Mouse (Mus musculus) limb, embryonic 14.5 days (tissue): ENCODE results near the gene Olfr12. TPM values are rescaled to one million over a fixed set of nuclear protein-coding genes. Genes with fewer than 3 reads are reported as not detected.

Experiments used
- ATAC-seq: fragments of 200-750 bp; cut with Nextera tagmentation; 2 replicates; pipeline ENCODE4 v1.8.0; 2017; ENCODE audit warnings: low read depth, moderate number of reproducible peaks, moderate TSS enrichment; ENCODE audit not compliant: low FRiP score
- DNase-seq: peaks from one replicate; pipeline ENCODE4 v3.0.0-alpha.2; 2015; ENCODE audit warnings: low spot score
- H3K27ac ChIP-seq: fragments of 300-500 bp; sonication (generic); replicated peaks from 2 replicates; pipeline ENCODE4 v1.5.1; 2014; ENCODE audit warnings: low read depth, mild to moderate bottlenecking, low read length, moderate library complexity, mixed read lengths
- H3K27me3 ChIP-seq: fragments of 300-500 bp; sonication (generic); 2 replicates; pipeline ENCODE4 v1.6.1; 2014; ENCODE audit warnings: low read length, mixed read lengths; ENCODE audit not compliant: control insufficient read depth, insufficient read depth
- H3K36me3 ChIP-seq: fragments of 300-500 bp; sonication (generic); 2 replicates; pipeline ENCODE4 v1.6.1; 2014; ENCODE audit warnings: mild to moderate bottlenecking, low read length, moderate library complexity, mixed read lengths; ENCODE audit not compliant: control insufficient read depth, insufficient read depth
- H3K4me1 ChIP-seq: fragments of 300-500 bp; sonication (generic); 2 replicates; pipeline ENCODE4 v1.6.1; 2014; ENCODE audit warnings: antibody characterized with exemption, low read length, mixed read lengths; ENCODE audit not compliant: control insufficient read depth, insufficient read depth
- H3K4me2 ChIP-seq: fragments of 300-500 bp; sonication (generic); replicated peaks from 2 replicates; pipeline ENCODE4 v1.6.1; 2014; ENCODE audit warnings: low read depth, mild to moderate bottlenecking, low read length, moderate library complexity; ENCODE audit not compliant: severe bottlenecking
- H3K4me3 ChIP-seq: fragments of 300-500 bp; sonication (generic); replicated peaks from 2 replicates; pipeline ENCODE4 v1.5.1; 2014; ENCODE audit warnings: low read length
- H3K9ac ChIP-seq: fragments of 300-500 bp; sonication (generic); 2 replicates; pipeline ENCODE4 v1.6.1; 2014; ENCODE audit warnings: mild to moderate bottlenecking, low read depth, low read length, moderate library complexity; ENCODE audit not compliant: severe bottlenecking
- H3K9me3 ChIP-seq: fragments of 300-500 bp; sonication (generic); 2 replicates; pipeline ENCODE4 v1.6.1; 2016; ENCODE audit warnings: low read length; ENCODE audit not compliant: control insufficient read depth
- POLR2A ChIP-seq: fragments of 200-500 bp; IDR thresholded peaks from 2 replicates; pipeline ENCODE4 v1.8.0; 2012; ENCODE audit warnings: inconsistent platforms, mild to moderate bottlenecking, moderate library complexity, borderline replicate concordance; ENCODE audit not compliant: insufficient read depth, insufficient read length; ENCODE audit errors: extremely low read depth
- WGBS: fragments of 180-500 bp; shearing (Covaris S2); extraction: QIAGEN DNeasy Blood & Tissue Kit; methylation state at CpG from one replicate; pipeline ENCODE4 v1.1.7; 2014; 5-methylcytosine and 5-hydroxymethylcytosine counted together
- polyA plus RNA-seq, 2 experiments: library from polyadenylated mRNA; depleted of rRNA in 1 of 2; stranded (reverse) in 1 of 2; unstranded in 1 of 2; fragments of >200 nt; fragmentation: Nextera tagmentation in 1 of 2; extraction: Ambion mirVana in 1 of 2; gene quantifications; 2 replicates each; pipeline versions ENCODE4 v1.2.1 to v1.2.3; 2012 to 2014

The Olfr12 gene
- polyA plus RNA-seq (2012; rRNA removed) (not detected in 2 replicates), polyA plus RNA-seq (2014; fragmentation: Nextera tagmentation; extraction: Ambion mirVana) (not detected in 2 replicates)

DNA sequence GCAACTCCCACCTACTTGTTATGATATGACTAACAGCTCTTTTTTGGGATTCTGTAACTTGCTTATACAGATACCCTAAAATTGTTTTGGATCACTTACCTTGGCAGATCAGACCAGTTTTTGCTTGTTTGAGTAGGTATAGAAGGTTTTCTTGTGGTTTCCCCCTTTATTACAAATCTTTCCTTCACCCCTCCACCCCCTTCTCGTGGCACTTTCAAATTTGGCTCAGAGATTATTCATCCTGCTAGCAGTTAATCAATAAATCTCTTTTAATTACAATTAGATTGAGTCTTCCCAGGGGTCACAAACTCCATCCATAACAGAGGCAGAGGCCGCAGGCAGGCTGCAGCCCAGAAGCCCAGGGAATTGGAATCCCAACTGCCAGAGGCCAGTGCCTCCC is at the start of gene Olfr12:
Olfr12 (plus strand) TSS at position 301 of the 400 bp plus-strand sequence.
- 59% methylated on average over 2 of the region's 2 CpGs for WGBS
- no peak for TF ChIP-seq POLR2A

GRCm38 (mm10) chr1:92571022-92571421 is 46.6 kb upstream of the Olfr12 start, which contains the start of gene Olfr1413:
TSS of gene Olfr1413 (plus strand) at chr1:92571322.
- WGBS = 86% methylated on average over 3 of the region's 3 CpGs
- TF ChIP-seq POLR2A = no peak
- Histone ChIP-seq H3K9me3 (no peaks in the 10 kb centered on the region), H3K4me1 (no peaks in the 10 kb centered on the region), H3K4me2 (no peak within 1 kb of the TSS), H3K4me3 (no peak within 1 kb of the TSS), H3K36me3 (no peaks in the 10 kb centered on the region), H3K27me3 (no peaks in the 10 kb centered on the region), H3K27ac (no peak within 1 kb of the TSS), H3K9ac (no peak within 1 kb of the TSS)
- ATAC-seq (no peak), DNase-seq (no peak)

More for the DNA sequence above, at the start of gene Olfr12:
- Histone ChIP-seq H3K9me3 (no peaks in the 10 kb centered on the region), H3K4me1 (no peaks in the 10 kb centered on the region), H3K27me3 (no peaks in the 10 kb centered on the region), H3K4me2 (no peak within 1 kb of the TSS), H3K9ac (no peak within 1 kb of the TSS), H3K36me3 (no peaks in the 10 kb centered on the region), H3K4me3 (no peak within 1 kb of the TSS), H3K27ac (no peak within 1 kb of the TSS)
- ATAC-seq (no peak), DNase-seq (no peak)

GRCm38 (mm10) chr1:92585479-92585878 is 32.1 kb upstream of the Olfr12 start, which contains the start of gene Olfr1412:
TSS of gene Olfr1412 (plus strand) at chr1:92585779.
- 79% methylated on average over 2 of the region's 2 CpGs for WGBS

DNA sequence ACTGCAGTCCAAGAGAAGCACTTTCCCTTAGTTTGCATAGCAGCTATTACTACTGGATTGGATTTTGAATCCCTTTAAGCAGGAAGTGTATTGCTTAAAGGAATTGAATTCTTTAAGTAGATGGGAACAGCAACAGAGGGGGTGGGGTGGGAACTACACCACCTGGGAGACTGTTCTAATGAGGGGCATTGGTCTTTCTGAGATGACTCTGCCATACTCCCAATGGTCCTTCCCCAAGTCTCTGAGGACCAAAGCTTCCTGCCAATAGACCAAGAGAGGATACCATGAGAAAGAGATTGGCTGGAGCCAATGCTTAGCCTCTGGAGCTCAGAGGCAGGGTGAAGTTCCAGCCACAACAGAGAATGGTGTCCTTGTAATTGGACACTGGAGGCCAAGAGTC is 23.5 kb upstream of the Olfr12 start, which contains the start of gene Olfr1411:
Olfr1411 (plus strand) TSS at position 301 of the 400 bp plus-strand sequence.
- H3K4me1 ChIP-seq = no peaks in the 10 kb centered on the region
- no peak within 1 kb of the TSS for H3K9ac ChIP-seq
- no peak for TF ChIP-seq POLR2A
- ATAC-seq = no peak
- H3K4me3 ChIP-seq = no peak within 1 kb of the TSS
- no peaks in the 10 kb centered on the region for H3K36me3 ChIP-seq
- no peak within 1 kb of the TSS for H3K4me2 ChIP-seq
- H3K9me3 ChIP-seq = no peaks in the 10 kb centered on the region
- H3K27me3 ChIP-seq = no peaks in the 10 kb centered on the region
- H3K27ac ChIP-seq = no peak within 1 kb of the TSS
- no peak for DNase-seq

More at GRCm38 (mm10) chr1:92585479-92585878, 32.1 kb upstream of the Olfr12 start, which contains the start of gene Olfr1412:
- H3K27ac ChIP-seq = no peak within 1 kb of the TSS
- no peaks in the 10 kb centered on the region for H3K27me3 ChIP-seq
- H3K4me1 ChIP-seq = no peaks in the 10 kb centered on the region
- H3K4me2 ChIP-seq = no peak within 1 kb of the TSS
- H3K9me3 ChIP-seq = no peaks in the 10 kb centered on the region
- no peak for ATAC-seq
- no peak for TF ChIP-seq POLR2A
- no peak within 1 kb of the TSS for H3K9ac ChIP-seq
- no peak for DNase-seq
- H3K36me3 ChIP-seq = no peaks in the 10 kb centered on the region
- H3K4me3 ChIP-seq = no peak within 1 kb of the TSS

DNA sequence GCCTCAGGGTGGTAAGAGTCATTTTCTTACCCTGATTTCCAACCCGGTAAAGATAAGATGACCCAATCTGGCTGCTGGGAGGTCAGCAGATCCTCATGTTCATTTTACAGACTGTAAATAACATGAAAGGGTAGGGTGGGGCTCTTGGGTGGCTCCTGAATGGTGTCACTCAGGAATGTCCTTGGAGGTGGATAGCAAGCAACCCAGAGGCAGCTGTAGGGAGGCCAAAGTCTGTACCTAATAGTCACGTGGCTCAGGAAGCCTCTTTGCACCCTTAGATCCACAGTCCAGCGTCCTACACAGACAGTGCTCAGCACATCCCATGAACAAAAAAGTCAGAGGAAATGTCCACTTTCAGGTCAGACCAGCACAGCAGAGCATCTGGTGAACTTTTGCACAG is 21.6 kb upstream of the Olfr12 start:
- Histone ChIP-seq H3K9ac (no peak overlapping the region), H3K27me3 (no peaks in the 10 kb centered on the region), H3K27ac (no peak overlapping the region), H3K4me2 (no peak overlapping the region), H3K36me3 (no peaks in the 10 kb centered on the region), H3K9me3 (no peaks in the 10 kb centered on the region), H3K4me1 (no peaks in the 10 kb centered on the region), H3K4me3 (no peak overlapping the region)
- DNase-seq (no peak), ATAC-seq (no peak)
- WGBS = 86% methylated on average over 3 of the region's 3 CpGs
- TF ChIP-seq POLR2A = no peak
